Mouse (Mus musculus) B cell, adult 62 days (primary cell): Measurements from ENCODE around the gene Sgo2a. TPM values are rescaled to one million over a fixed set of nuclear protein-coding genes. Genes with fewer than 3 reads are reported as not detected.

Experiments
- total RNA-seq: library from RNA; stranded (reverse); gene quantifications from 4 replicates; pipeline ENCODE4 v1.2.4, GENCODE M21; 2023

Gene Sgo2a
- 0.69 to 1.2 TPM (median 0.92 TPM) in 4 replicates for total RNA-seq

GRCm38 (mm10) chr1:57995432-57996132 lies at the start of gene Sgo2a:
Sgo2a (plus strand) TSS chr1:57995971.

DNA sequence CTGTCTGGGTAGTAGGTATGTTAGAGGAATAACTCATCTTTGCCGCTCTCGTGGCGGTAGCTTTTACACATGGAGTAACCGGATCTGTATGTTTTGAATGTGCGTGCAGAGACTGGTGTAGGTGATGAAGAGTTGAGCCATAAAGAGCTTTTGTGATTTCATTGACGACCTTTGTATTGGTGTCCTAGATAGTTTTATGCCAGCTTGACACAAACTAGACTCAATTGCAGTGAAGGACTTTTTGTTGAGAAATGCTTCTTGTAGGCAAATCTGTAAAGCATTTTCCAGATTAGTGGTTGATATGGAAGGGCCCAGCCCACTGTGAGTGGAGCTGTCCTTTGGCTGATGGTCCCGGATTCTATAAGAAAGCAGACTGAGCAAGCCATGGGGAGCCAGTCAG lies 23.1 kb downstream of the Sgo2a start, which contains the start of gene Kctd18:
Kctd18 (minus strand) TSS at position 101 of the 400 bp plus-strand sequence.

GRCm38 (mm10) chr1:58029636-58030117 lies 33.9 kb downstream of the Sgo2a start, which contains the start of gene Aox1:
Aox1 (plus strand) TSS chr1:58029931.

Other genes with a start within 250 kb of the Sgo2a start
- not detected in 4 replicates for gene Spats2l, start 221.8 kb upstream of the Sgo2a start, total RNA-seq
- 43.2 to 49.7 TPM (median 46.9 TPM) in 4 replicates for gene Kctd18, start 23.0 kb downstream of the Sgo2a start, total RNA-seq
- gene Aox1, start 34.0 kb downstream of the Sgo2a start, total RNA-seq = not detected in 4 replicates
- gene Aox3, start 117.2 kb downstream of the Sgo2a start, total RNA-seq = not detected in 4 replicates
- 0.91 to 1.1 TPM (median 1.0 TPM) in 4 replicates for gene Aox4, start 214.4 kb downstream of the Sgo2a start, total RNA-seq